Mouse (Mus musculus) kidney, postnatal 0 days (tissue): ENCODE results near the gene Sec24b. TPM values are rescaled to one million over a fixed set of nuclear protein-coding genes. Genes with fewer than 3 reads are reported as not detected.

Experiments
- ATAC-seq: fragments of 200-750 bp; cut with Nextera tagmentation; replicated peaks from 2 replicates; pipeline ENCODE4 v1.8.0; 2017; ENCODE audit warnings: low read depth, moderate number of reproducible peaks, moderate TSS enrichment, moderate library complexity; ENCODE audit not compliant: low FRiP score
- DNase-seq: peaks from one replicate; pipeline ENCODE4 v3.0.0-alpha.2; 2016; ENCODE audit warnings: low spot score
- H3K27ac ChIP-seq: fragments of 300-500 bp; sonication (generic); 2 replicates; pipeline ENCODE4 v1.5.1; 2014; ENCODE audit warnings: mild to moderate bottlenecking
- H3K27me3 ChIP-seq: fragments of 300-500 bp; sonication (generic); 2 replicates; pipeline ENCODE4 v1.6.1; 2014; ENCODE audit warnings: low read length, mixed read lengths; ENCODE audit not compliant: insufficient read depth
- H3K36me3 ChIP-seq: fragments of 300-500 bp; sonication (generic); 2 replicates; pipeline ENCODE4 v1.6.1; 2014; ENCODE audit warnings: low read length, mixed read lengths; ENCODE audit not compliant: insufficient read depth
- H3K4me1 ChIP-seq: fragments of 300-500 bp; sonication (generic); replicated peaks from 2 replicates; pipeline ENCODE4 v1.6.1; 2014; ENCODE audit warnings: antibody characterized with exemption, low read length, mixed read lengths; ENCODE audit not compliant: insufficient read depth
- H3K4me2 ChIP-seq: fragments of 300-500 bp; sonication (generic); 2 replicates; pipeline ENCODE4 v1.6.1; 2014; ENCODE audit warnings: mild to moderate bottlenecking, low read length, moderate library complexity, mixed read lengths
- H3K4me3 ChIP-seq: fragments of 300-500 bp; sonication (generic); replicated peaks from 2 replicates; pipeline ENCODE4 v1.5.1; 2014; ENCODE audit warnings: low read depth, low read length
- H3K9ac ChIP-seq: fragments of 300-500 bp; sonication (generic); 2 replicates; pipeline ENCODE4 v1.6.1; 2014; ENCODE audit warnings: low read depth, low read length
- H3K9me3 ChIP-seq: fragments of 300-500 bp; sonication (generic); replicated peaks from 2 replicates; pipeline ENCODE4 v1.6.1; 2016; ENCODE audit warnings: low read length, inconsistent platforms, mixed read lengths
- CTCF ChIP-seq: IDR thresholded peaks from 2 replicates; pipeline ENCODE4 v1.5.1; 2016; ENCODE audit warnings: antibody characterized with exemption, low read depth, mild to moderate bottlenecking, moderate library complexity
- WGBS: fragments of 180-500 bp; shearing (Covaris S2); extraction: QIAGEN DNeasy Blood & Tissue Kit; methylation state at CpG from one replicate; pipeline ENCODE4 v1.1.7; 2014; 5-methylcytosine and 5-hydroxymethylcytosine counted together
- polyA plus RNA-seq: library from polyadenylated mRNA; unstranded; fragments of >200 nt; fragmentation: Nextera tagmentation; extraction: Ambion mirVana; gene quantifications from 2 replicates; pipeline ENCODE4 v1.2.1, GENCODE M21; 2015

Sec24b gene
- polyA plus RNA-seq, 1 experiment from 2014 or later: 21.5 TPM

- no peak for TF ChIP-seq CTCF
- DNase-seq (peak; percentile 37), ATAC-seq (no peak)
- H3K27me3 ChIP-seq: peaks cover 8% of the 10 kb centered on the region; the same call in 1 of the 2 replicates
- WGBS: 10% methylated on average over 19 of the region's 19 CpGs
- H3K27ac ChIP-seq: no peak overlapping the region
- no peaks in the 10 kb centered on the region for H3K9me3 ChIP-seq
- peak overlapping the region; percentile 98 for H3K4me2 ChIP-seq
- H3K4me3 ChIP-seq: peak overlapping the region; percentile 51
- H3K9ac ChIP-seq: no peak overlapping the region
- no peaks in the 10 kb centered on the region for H3K36me3 ChIP-seq
- H3K4me1 ChIP-seq: peaks cover 14% of the 10 kb centered on the region
These were observed 90.5 kb downstream of the Sec24b start for GRCm38 (mm10) chr3:129970529-129971515.

GRCm38 (mm10) chr3:129969432-129970395, 91.6 kb downstream of the Sec24b start, which contains the start of gene Mcub:
Gene Mcub (minus strand): TSS chr3:129970206.
- no peaks in the 10 kb centered on the region for H3K9me3 ChIP-seq
- under 1% methylated on average over 63 of the region's 63 CpGs for WGBS
- TF ChIP-seq CTCF: no peak
- peaks cover 14% of the 10 kb centered on the region for H3K4me1 ChIP-seq
- H3K4me2 ChIP-seq: peak within 1 kb of the TSS; percentile 98
- no peaks in the 10 kb centered on the region for H3K36me3 ChIP-seq
- H3K9ac ChIP-seq: peak within 1 kb of the TSS; percentile 28; the same call in 1 of the 2 replicates
- H3K27me3 ChIP-seq: peaks cover 8% of the 10 kb centered on the region; the same call in 1 of the 2 replicates
- H3K27ac ChIP-seq: no peak within 1 kb of the TSS
- peak; percentile 72 for ATAC-seq
- H3K4me3 ChIP-seq: peak within 1 kb of the TSS; percentile 51
- DNase-seq: peak; percentile 50

GRCm38 (mm10) chr3:129969031-129969430, 92.3 kb downstream of the Sec24b start:
- Histone ChIP-seq H3K27ac (no peak overlapping the region), H3K4me1 (peaks cover 14% of the 10 kb centered on the region), H3K9me3 (no peaks in the 10 kb centered on the region), H3K4me2 (peak overlapping the region; percentile 98), H3K27me3 (peaks cover 8% of the 10 kb centered on the region; the same call in 1 of the 2 replicates), H3K4me3 (peak overlapping the region; percentile 51), H3K36me3 (no peaks in the 10 kb centered on the region), H3K9ac (no peak overlapping the region)
- no peak for TF ChIP-seq CTCF
- 36% methylated on average over 10 of the region's 10 CpGs for WGBS
- ATAC-seq (no peak), DNase-seq (no peak)

- Histone ChIP-seq H3K27ac (no peak overlapping the region), H3K9ac (no peak overlapping the region), H3K9me3 (no peaks in the 10 kb centered on the region), H3K4me2 (no peak overlapping the region), H3K4me3 (no peak overlapping the region), H3K4me1 (peaks cover 14% of the 10 kb centered on the region), H3K27me3 (peaks cover 8% of the 10 kb centered on the region; the same call in 1 of the 2 replicates), H3K36me3 (no peaks in the 10 kb centered on the region)
- no peak for ATAC-seq
- no peak for DNase-seq
- 88% methylated on average over 9 of the region's 9 CpGs for WGBS
- TF ChIP-seq CTCF: no peak
These were observed 93.5 kb downstream of the Sec24b start for GRCm38 (mm10) chr3:129967874-129968273.

GRCm38 (mm10) chr3:129964681-129965080, 96.7 kb downstream of the Sec24b start:
- TF ChIP-seq CTCF: no peak

More at GRCm38 (mm10) chr3:129964681-129965080, 96.7 kb downstream of the Sec24b start:
- no peak for ATAC-seq
- Histone ChIP-seq H3K27me3 (no peaks in the 10 kb centered on the region), H3K4me3 (no peak overlapping the region), H3K36me3 (no peaks in the 10 kb centered on the region), H3K27ac (no peak overlapping the region), H3K4me1 (0 out of 2 replicates have a peak, but pooled peaks cover 5% of the 10 kb centered on the region), H3K4me2 (no peak overlapping the region), H3K9me3 (no peaks in the 10 kb centered on the region), H3K9ac (no peak overlapping the region)
- no peak for DNase-seq
- WGBS: 84% methylated on average over 8 of the region's 8 CpGs
